Comparison of ENCODE assay signal across 20 mouse cellular contexts in the genomic region with DNA sequence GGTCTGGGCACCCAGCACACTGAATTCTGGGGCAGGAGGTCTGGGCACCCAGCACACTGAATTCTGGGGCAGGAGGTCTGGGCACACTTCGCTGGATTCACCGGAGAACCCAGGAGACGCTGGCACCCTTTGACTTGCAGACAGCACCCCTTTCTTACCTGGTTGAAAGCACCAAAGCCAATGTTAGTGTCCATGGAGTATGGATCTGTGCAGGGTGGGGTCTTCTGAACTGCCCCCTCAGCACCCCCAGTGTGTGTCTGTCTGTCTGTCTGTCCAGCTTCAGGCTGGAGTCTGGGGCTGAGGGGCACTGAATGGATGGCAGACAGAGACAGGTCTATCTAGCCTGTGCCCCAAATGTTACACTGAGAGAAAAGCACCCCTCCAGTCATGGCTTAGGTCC. TPM values are rescaled to one million over a fixed set of nuclear protein-coding genes. Genes with fewer than 3 reads are reported as not detected.
A peak's percentile ranks its signal among the peaks of the same experiment; 100 is the strongest.
DNase-seq lines count a peak whose midpoint lies in the region; ATAC-seq lines count a peak whose summit lies in the region.
"Had no signal": no experiment of that assay in that cellular context is flagged by ENCODE, and none has a peak within 500 bp of the region (broad histone marks: within the 10 kb centered on the region; RNA-seq: fewer than 3 reads in every experiment).

No protein-coding gene starts in this region.

- H3K27me3 ChIP-seq in kidney, embryonic 14.5 days (ENCODE audit: control insufficient read depth, insufficient read depth, low read length) = no peaks in the 10 kb centered on the region
- H3K27me3 ChIP-seq: embryonic facial prominence, embryonic 12.5 days; forebrain, embryonic 15.5 days had no signal

- H3K36me3 ChIP-seq in kidney, embryonic 14.5 days (ENCODE audit: control insufficient read depth, insufficient read depth, low read length) = no peaks in the 10 kb centered on the region
- H3K36me3 ChIP-seq: embryonic facial prominence, embryonic 12.5 days; forebrain, embryonic 15.5 days had no signal

- H3K27ac ChIP-seq in kidney, embryonic 14.5 days (ENCODE audit: low read depth, low read length) = no peak overlapping the region
- H3K27ac ChIP-seq: embryonic facial prominence, embryonic 12.5 days; forebrain, embryonic 13.5 days; forebrain, embryonic 15.5 days had no signal

- DNase-seq in kidney, adult 18-20 months = peak; percentile 29
- DNase-seq in kidney, adult 9 months = peak; percentile 64
- no peak for DNase-seq in kidney, adult 8-10 months
- DNase-seq in ovary, postnatal 14 days (ENCODE audit: low spot score) = no peak
- DNase-seq: adrenal gland, adult 2 months; adrenal gland, postnatal 10 days; adrenal gland, postnatal 25 days; cerebellum, adult 11 months; cerebellum, adult 18-20 months; cerebellum, adult 8-10 months; cerebellum, adult 9-11 months; cerebellum, postnatal 14 days; cerebellum, postnatal 36 days; embryo, embryonic 11 days; forebrain, postnatal 0 days had no signal

- H3K9ac ChIP-seq in kidney, embryonic 14.5 days (ENCODE audit: low read depth, low read length) = no peak overlapping the region
- H3K9ac ChIP-seq: embryonic facial prominence, embryonic 12.5 days; forebrain, embryonic 13.5 days; forebrain, embryonic 15.5 days; forebrain, postnatal 0 days had no signal

- 97% methylated on average over 3 of the region's 3 CpGs for WGBS in kidney, embryonic 14.5 days

- no peak overlapping the region for H3K4me2 ChIP-seq in kidney, embryonic 14.5 days (replicated peaks; ENCODE audit: low read depth, low read length)
- H3K4me2 ChIP-seq: embryonic facial prominence, embryonic 12.5 days; forebrain, embryonic 13.5 days; forebrain, embryonic 15.5 days had no signal

- ATAC-seq in kidney, embryonic 14.5 days (ENCODE audit: low FRiP score, low TSS enrichment) = no peak
- ATAC-seq: forebrain, embryonic 13.5 days; forebrain, embryonic 15.5 days; forebrain, postnatal 0 days had no signal

- peaks cover 18% of the 10 kb centered on the region for H3K4me1 ChIP-seq in kidney, embryonic 14.5 days (ENCODE audit: control insufficient read depth, insufficient read depth, low read length)
- H3K4me1 ChIP-seq: forebrain, embryonic 15.5 days had no signal

- H3K4me3 ChIP-seq in kidney, embryonic 14.5 days (ENCODE audit: low read length) = no peak overlapping the region
- H3K4me3 ChIP-seq: embryonic facial prominence, embryonic 12.5 days; forebrain, embryonic 13.5 days; forebrain, embryonic 15.5 days had no signal

- 0 out of 2 replicates have a peak, but pooled peaks cover 3% of the 10 kb centered on the region for H3K9me3 ChIP-seq in kidney, embryonic 14.5 days (ENCODE audit: control insufficient read depth, low read length)
- H3K9me3 ChIP-seq: embryonic facial prominence, embryonic 12.5 days; forebrain, embryonic 15.5 days had no signal

RNA-seq across cellular contexts. Expression of a gene that starts 1.0 kb away (rescaled TPM):
- polyA plus RNA-seq in kidney, embryonic 14.5 days (2014; fragmentation: Nextera tagmentation; extraction: Ambion mirVana) = 0.74 and 1.1 TPM in 2 replicates
- polyA plus RNA-seq: adrenal gland, adult 2 months; embryonic facial prominence, embryonic 12.5 days; forebrain, embryonic 11.5 days; forebrain, embryonic 13.5 days; forebrain, postnatal 0 days had no signal

RNA-seq across cellular contexts. Expression of a gene that starts 5.2 kb away (rescaled TPM):
- 22.4 and 26.3 TPM in 2 replicates for polyA plus RNA-seq in kidney, embryonic 14.5 days (2014; fragmentation: Nextera tagmentation; extraction: Ambion mirVana)

RNA-seq across cellular contexts. Expression of a gene that starts 8.8 kb away (rescaled TPM):
- 37.6 and 38.5 TPM in 2 replicates for polyA plus RNA-seq in kidney, embryonic 14.5 days (2014; fragmentation: Nextera tagmentation; extraction: Ambion mirVana)

RNA-seq across cellular contexts. Expression of a gene that starts 8.9 kb away (rescaled TPM):
- 2.5 and 2.7 TPM in 2 replicates for polyA plus RNA-seq in kidney, embryonic 14.5 days (2014; fragmentation: Nextera tagmentation; extraction: Ambion mirVana)

RNA-seq across cellular contexts. Expression of a gene that starts 11.6 kb away (rescaled TPM):
- 4.5 and 5.8 TPM in 2 replicates for polyA plus RNA-seq in kidney, embryonic 14.5 days (2014; fragmentation: Nextera tagmentation; extraction: Ambion mirVana)

Comparison
In these comparisons a context has a peak if more than half of its experiments do, and no peak if none do; other contexts are left out.
1. DNase-seq: peak in kidney, adult 18-20 months (single experiment) and kidney, adult 9 months (single experiment); none in kidney, adult 8-10 months (0 of 2) and ovary, postnatal 14 days (single experiment).